In genomic region chr4:89136906-89137541, GRCm38 (mm10) we compare ENCODE assay signal across 7 mouse cellular contexts. TPM values are rescaled to one million over a fixed set of nuclear protein-coding genes. Genes with fewer than 3 reads are reported as not detected.
A peak's percentile ranks its signal among the peaks of the same experiment; 100 is the strongest.
DNase-seq lines count a peak whose midpoint lies in the region; ATAC-seq and TF ChIP-seq lines count a peak whose summit lies in the region.

Mtap (plus strand) TSS chr4:89137122.

- intact Hi-C loops in left cerebral cortex, postnatal 10 days (cut with DNase I), result no loop called here

- H3K27ac ChIP-seq in cortical plate, adult 2 months (ENCODE audit: insufficient read depth, low read length), result no peak within 1 kb of the TSS
- H3K27ac ChIP-seq in intestine, embryonic 14.5 days (ENCODE audit: low read depth), result peak within 1 kb of the TSS; percentile 88

- no peak; the same call in 1 of the 2 replicates for TF ChIP-seq POLR2A in cortical plate, adult 2 months (IDR thresholded peaks at IDR 0.05; ENCODE audit: extremely low read depth, insufficient read depth, low read length)

- peak within 1 kb of the TSS; percentile 66 for H3K4me2 ChIP-seq in intestine, embryonic 14.5 days (ENCODE audit: low read length)

- ATAC-seq in intestine, embryonic 14.5 days (replicated peaks; ENCODE audit: low FRiP score, low TSS enrichment, low read depth), result peak; percentile 93
- ATAC-seq in megakaryocyte progenitor cell, adult 5-6 weeks (replicated peaks; ENCODE audit: poor library complexity), result peak; percentile 79

- TF ChIP-seq CTCF in cortical plate, adult 2 months (IDR thresholded peaks at IDR 0.05; ENCODE audit: extremely low read depth, insufficient read depth, low read length), result no peak

- peak; percentile 69 to 77 for DNase-seq in adrenal gland, adult 18-20 months (ENCODE audit: low spot score in 2 of 2)
- DNase-seq in gastrocnemius, postnatal 25 days, result peak; percentile 80
- DNase-seq in intestine, embryonic 14.5 days (ENCODE audit: low spot score), result peak; percentile 91
- DNase-seq in left cerebral cortex, postnatal 10 days (ENCODE audit: extremely low spot score in 1 of 2, low spot score in 2 of 2), result peak; percentile 68 to 90
- DNase-seq in right cerebral cortex, postnatal 14 days, result peak; percentile 73

- peak within 1 kb of the TSS; percentile 77 for H3K9ac ChIP-seq in intestine, embryonic 14.5 days (ENCODE audit: low read length)

- no peaks in the 10 kb centered on the region for H3K4me1 ChIP-seq in cortical plate, adult 2 months (ENCODE audit: control insufficient read depth, insufficient read depth, low read length)
- peaks cover 9% of the 10 kb centered on the region; the same call in 1 of the 2 replicates for H3K4me1 ChIP-seq in intestine, embryonic 14.5 days (replicated peaks; ENCODE audit: control insufficient read depth, insufficient read depth, low read length)

- no peaks in the 10 kb centered on the region for H3K9me3 ChIP-seq in intestine, embryonic 14.5 days (ENCODE audit: control insufficient read depth, low read length)

- H3K36me3 ChIP-seq in intestine, embryonic 14.5 days (ENCODE audit: control insufficient read depth, insufficient read depth, low read length), result no peaks in the 10 kb centered on the region

- WGBS in intestine, embryonic 14.5 days, result 1% methylated on average over 31 of the region's 31 CpGs

- no peaks in the 10 kb centered on the region for H3K27me3 ChIP-seq in intestine, embryonic 14.5 days (replicated peaks; ENCODE audit: control insufficient read depth, insufficient read depth, low read length)

- peak within 1 kb of the TSS; percentile 65 for H3K4me3 ChIP-seq in cortical plate, adult 2 months (ENCODE audit: insufficient read depth, low read length)
- peak within 1 kb of the TSS; percentile 91 for H3K4me3 ChIP-seq in intestine, embryonic 14.5 days (ENCODE audit: low read depth, low read length)

RNA-seq across cellular contexts. Expression of gene Mtap, which starts in this region (rescaled TPM):
- total RNA-seq in adrenal gland, adult 18-20 months (2021), result 10 to 100 TPM; 26.4 to 44.8 TPM
- 6.5 and 6.7 TPM in 2 replicates for polyA plus RNA-seq in cortical plate, adult 2 months (2012; rRNA removed)
- 10 to 100 TPM; 12.8 to 13.1 TPM for total RNA-seq in gastrocnemius, postnatal 25 days (2021)
- polyA plus RNA-seq in intestine, embryonic 14.5 days (2014; fragmentation: Nextera tagmentation; extraction: Ambion mirVana), result 69.7 and 79.9 TPM in 2 replicates
- 10 to 100 TPM; 10.6 TPM for total RNA-seq in left cerebral cortex, postnatal 10 days (2021)
- 41.1 and 44.2 TPM in 2 replicates for total RNA-seq in megakaryocyte progenitor cell, adult 5-6 weeks (2015)
- 34.5 and 37.0 TPM in 2 replicates for total RNA-seq in megakaryocyte progenitor cell, adult 5-6 weeks (2017)
